Mouse (Mus musculus) heart, postnatal 10 days (tissue): ENCODE measurements around the gene Canx. TPM values are rescaled to one million over a fixed set of nuclear protein-coding genes. Genes with fewer than 3 reads are reported as not detected.
"Not testable (repeated sequence)": the region's sequence is repeated elsewhere in the genome, so short reads cannot be mapped to it uniquely, and the experiment has no call there.

Experiments used
- DNase-seq, 2 experiments: peaks; one replicate each; pipeline ENCODE4 v3.0.0; 2021
- intact Hi-C: fragments of 180-260 bp; cut with DNase I; formaldehyde crosslinking; loops from one replicate; pipeline ENCODE4 v1.15.1; 2025
- total RNA-seq, 2 experiments: library from RNA; stranded (reverse); gene quantifications; 2 replicates each; pipeline ENCODE4 v1.2.3; 2021

Gene Canx
- total RNA-seq, 2 experiments from 2014 or later = 270 to 302 TPM

DNA sequence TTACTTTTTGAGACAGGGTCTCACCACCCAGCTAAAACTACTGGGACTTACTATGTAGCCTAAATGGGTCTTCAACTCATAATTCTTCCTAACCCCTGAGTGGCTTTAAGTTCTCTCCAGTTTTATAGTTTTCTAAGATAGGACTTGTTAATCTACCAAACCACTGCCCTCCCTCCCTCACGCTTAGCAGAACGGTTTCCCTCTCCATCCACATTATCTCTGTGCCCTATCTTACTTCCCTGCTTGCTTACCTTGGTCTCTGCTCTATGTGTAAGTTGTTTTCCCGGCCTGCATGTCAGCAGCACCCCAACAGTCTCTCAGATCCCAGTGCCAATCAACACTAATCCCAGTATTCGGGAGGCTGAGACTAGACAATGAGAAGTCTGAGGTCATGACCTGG, 11.4 kb upstream of the Canx start:
- DNase-seq = no peak
- intact Hi-C loops = no loop called here

GRCm38 (mm10) chr11:50336126-50336525, 10.7 kb upstream of the Canx start:
- DNase-seq = no peak
- intact Hi-C loops = no loop called here

- intact Hi-C loops = no loop called here
- peak in 1 of 2 experiments; percentile 13 for DNase-seq
Measured at GRCm38 (mm10) chr11:50333181-50333580, 7.7 kb upstream of the Canx start.

- intact Hi-C loops = no loop called here
- DNase-seq = no peak
Measured at GRCm38 (mm10) chr11:50329378-50329777, 3.9 kb upstream of the Canx start.

- DNase-seq = no peak
- intact Hi-C loops = no loop called here
Measured at GRCm38 (mm10) chr11:50328075-50328625, 2.7 kb upstream of the Canx start.

GRCm38 (mm10) chr11:50326302-50326966, 961 bp upstream of the Canx start:
- intact Hi-C loops = no loop called here

DNA sequence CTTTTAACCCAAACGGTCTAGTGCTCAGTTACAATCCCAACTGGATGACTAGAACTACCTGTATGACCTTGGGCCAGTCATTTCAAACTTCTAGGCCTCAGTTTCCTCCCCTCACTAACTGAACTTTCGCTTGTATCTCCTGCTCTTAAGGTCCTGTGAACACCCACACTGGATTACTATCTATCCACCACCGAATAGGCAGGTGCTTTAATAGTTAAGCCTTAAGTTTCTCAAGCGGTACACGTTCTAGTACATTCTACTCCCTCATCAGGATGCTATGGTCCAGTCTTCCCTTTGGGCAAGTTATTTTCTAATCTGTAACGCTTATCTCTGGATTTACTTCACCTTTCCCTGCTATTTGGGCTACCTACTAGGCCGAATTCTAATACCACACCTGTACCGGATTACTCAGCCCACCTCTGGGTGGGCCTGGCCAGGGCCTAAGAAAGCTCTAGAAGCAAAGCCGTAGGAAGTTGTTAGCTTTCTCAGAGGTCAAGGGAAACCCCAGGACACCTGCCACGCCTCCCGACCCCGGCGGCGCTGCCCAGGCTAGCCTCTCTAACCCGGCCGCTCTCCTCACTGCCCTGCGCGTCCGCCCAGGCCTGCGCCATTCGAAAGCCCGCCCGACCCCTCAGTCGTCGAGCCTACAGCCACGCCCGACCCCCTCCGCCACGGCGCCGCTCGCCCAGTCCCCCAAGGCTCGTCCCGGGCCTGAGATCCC, 562 bp downstream of the Canx start:
- DNase-seq = no peak
- intact Hi-C loops = loop anchor here (5.0 kb wide), 1 partner anchor 37 kb away; no protein-coding TSS in a partner anchor

More at GRCm38 (mm10) chr11:50326302-50326966, 961 bp upstream of the Canx start:
- no peak for DNase-seq

GRCm38 (mm10) chr11:50323843-50324242, 1.6 kb downstream of the Canx start:
- intact Hi-C loops = loop anchor here (5.0 kb wide), 1 partner anchor 38 kb away; no protein-coding TSS in a partner anchor
- peak; percentile 4 for DNase-seq

DNA sequence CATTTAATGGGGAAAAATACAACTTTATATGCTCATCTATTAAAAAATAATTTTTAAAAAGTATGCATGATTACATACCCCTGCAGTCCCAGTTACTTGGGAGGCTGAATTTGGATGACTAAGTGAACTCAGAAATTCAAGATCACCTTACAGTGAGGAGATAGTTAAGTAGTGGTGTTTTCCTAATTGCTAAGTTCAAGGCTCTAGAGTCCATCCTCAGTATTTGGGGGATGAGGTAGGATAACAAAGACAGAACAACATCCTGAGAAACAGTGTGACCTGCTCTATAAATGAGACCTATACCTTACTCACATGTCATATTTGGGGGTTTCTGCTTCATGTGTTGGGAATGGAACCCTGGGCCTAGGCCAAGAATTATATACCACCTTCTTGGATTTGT, 3.1 kb downstream of the Canx start:
- intact Hi-C loops = loop anchor here (5.0 kb wide), 1 partner anchor 40 kb away; no protein-coding TSS in a partner anchor
- DNase-seq = no peak

- DNase-seq = no peak
Measured at GRCm38 (mm10) chr11:50321239-50321638, 4.2 kb downstream of the Canx start.

DNA sequence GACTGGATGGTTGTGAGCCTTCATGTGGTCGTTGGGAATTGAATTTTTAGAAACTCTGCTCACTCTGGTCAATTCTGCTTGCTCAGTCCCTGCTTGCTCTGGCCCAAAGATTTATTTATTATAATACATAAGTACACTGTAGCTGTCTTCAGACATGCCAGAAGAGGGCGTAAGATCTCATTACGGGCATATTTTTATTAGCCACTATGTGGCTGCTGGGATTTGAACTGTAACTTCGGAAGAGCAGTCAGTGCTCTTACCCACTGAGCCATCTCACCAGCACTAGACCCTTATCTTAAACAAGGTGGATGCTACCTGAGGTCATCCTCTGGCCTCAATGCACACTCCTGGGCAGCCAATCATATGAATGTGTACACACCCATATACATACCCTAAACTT, 6.1 kb downstream of the Canx start:
- intact Hi-C loops, DNase-seq: not testable (repeated sequence)

More at GRCm38 (mm10) chr11:50321239-50321638, 4.2 kb downstream of the Canx start:
- intact Hi-C loops = loop anchor here (5.0 kb wide), 1 partner anchor 41 kb away; no protein-coding TSS in a partner anchor

DNA sequence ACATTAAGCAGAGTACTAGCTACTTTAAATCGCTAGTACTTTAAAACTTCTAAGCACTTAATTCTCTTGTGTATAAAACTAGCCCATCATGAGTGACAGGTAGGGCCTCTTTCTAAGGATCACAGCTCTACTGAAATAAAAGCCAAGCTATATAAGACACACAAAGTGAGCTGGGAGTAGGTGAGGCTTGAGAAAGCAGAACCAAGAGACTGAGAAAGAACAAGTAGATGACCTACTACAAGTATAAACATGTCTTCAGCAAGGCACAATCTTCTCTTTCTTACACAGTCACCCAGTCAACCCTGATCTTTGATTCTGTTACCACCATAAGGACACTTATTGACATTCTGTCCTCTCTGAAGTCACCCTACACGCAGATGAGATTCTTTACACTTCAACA, 12.7 kb downstream of the Canx start:
- intact Hi-C loops = no loop called here
- DNase-seq = no peak

DNA sequence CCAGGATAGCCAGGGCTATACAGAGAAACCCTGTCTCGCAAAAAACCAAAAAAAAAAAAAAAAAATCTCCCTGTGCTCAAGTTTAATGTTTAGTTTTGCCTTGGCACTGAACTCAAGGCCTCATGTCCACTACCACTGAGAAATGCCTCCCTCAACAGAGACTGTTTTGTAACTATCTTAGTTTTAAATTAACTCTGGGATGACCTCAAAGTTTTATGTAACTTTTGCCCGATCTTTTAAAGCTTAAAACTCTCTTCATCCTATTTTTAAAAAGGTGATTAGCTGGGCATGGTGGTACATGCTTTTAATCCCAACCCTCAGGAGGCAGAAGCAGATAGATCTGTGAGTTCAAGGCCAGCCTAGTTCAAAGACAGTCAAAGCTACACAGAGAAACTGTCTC, 22.1 kb downstream of the Canx start:
- intact Hi-C loops = no loop called here
- no peak for DNase-seq

DNA sequence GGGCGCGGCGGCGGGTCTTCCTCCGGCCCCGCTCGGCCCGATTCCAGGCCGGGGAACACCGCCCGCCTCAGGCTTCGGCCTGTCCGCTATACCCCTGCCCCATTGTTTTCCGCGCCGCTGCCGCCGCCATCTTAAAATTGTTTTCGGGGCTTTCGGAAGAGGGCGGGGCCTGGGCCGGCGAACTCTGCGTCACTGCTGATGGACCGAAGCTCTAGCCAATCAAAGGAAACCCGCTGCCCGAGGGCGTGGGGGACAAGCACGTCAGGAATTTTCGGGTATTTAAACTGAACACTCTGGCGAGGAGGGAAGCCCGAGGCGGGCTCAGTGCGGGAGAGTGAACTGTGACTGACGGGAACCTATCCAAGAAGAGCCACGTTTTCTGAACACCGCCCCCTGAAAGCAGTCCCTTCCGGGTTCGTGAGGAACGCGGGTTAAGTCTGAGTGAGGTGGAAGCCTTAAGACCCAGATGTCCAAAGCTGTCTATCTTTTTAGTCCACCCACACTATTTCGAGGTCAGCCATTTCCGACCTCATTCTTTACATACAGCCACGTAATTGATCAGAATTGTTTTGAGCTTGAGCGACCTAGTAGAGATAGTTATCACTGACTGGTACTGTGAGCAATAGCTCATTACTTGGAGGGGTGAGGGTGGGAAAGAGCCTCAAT, 33.1 kb downstream of the Canx start, which contains the start of gene Maml1:
Maml1 (minus strand) TSS at position 122 of the 666 bp plus-strand sequence.
- intact Hi-C loops = loop anchor here (2.0 to 5.0 kb wide), 3 partner anchors 22 to 85 kb away; partner anchors contain the start of genes Hnrnph1 and Ltc4s

DNA sequence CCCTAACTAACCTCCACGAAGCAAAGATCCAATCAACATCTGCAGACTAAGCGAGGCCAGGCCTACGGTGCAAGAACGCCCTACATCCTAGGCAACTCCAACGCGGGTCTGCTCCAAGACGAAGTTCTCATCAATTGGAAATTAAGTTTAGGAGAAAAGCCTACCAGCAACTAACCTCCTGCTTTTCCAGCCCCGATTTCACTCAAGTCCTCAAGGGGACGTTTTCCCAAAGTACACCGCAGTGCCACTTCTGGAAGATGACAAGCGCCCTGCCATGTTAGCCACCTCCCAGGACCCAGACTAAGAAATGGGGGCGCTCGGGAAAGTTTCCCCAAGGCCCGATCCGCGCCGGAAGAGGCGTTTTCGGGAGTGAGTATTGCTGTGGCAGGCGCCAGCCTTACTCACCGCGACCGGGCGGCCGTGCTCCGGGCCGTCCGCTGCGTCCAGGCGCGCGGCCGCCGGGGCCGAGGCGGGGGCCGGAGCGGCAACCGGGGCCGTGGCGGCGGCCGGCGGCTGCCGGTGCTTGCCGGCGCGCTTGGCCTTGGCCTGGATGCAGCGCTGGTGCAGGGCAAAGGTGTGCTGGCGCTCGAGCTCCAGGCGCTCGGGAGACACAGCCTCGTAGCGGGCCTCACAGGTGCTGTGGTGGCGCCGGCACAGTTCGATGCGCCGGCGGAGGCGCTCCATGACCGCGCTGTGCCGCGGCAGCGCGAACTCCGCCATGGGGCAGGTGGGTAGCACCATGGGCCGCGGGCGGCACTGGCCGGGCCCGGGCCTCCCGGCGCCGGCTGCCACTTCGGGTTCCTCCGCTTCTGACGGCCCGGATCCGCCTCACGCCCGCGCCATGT, 33.9 kb downstream of the Canx start:
- intact Hi-C loops = loop anchor here (2.0 to 5.0 kb wide), 3 partner anchors 23 to 86 kb away; partner anchors contain the start of genes Hnrnph1 and Ltc4s
- DNase-seq = peak; percentile 67 to 71

More for the DNA sequence above, 33.1 kb downstream of the Canx start, which contains the start of gene Maml1:
- DNase-seq = peak; percentile 98 to 99

GRCm38 (mm10) chr11:50290486-50291225, 34.8 kb downstream of the Canx start:
- intact Hi-C loops = loop anchor here (5.0 kb wide), 2 partner anchors 53 to 87 kb away; partner anchors contain the start of genes Hnrnph1 and Ltc4s
- DNase-seq = no peak

DNA sequence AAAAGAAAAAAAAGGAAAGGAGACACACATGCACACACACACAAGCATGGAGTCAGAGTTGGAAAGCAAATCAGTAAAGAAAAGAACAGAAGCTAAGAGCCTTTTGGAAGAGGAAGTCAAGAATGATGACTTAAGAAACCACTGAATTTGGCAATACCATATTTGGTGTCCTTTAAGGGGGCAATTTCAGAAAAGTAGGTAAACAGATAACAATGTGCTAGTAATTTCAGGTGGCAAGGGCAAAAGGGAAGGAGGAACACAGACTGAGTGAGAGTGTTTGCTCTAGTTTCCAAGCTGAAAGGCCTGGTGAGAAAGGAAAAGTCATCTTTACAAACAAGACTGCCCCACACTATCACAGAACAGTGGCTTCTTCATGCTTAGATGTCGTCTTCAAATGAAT, 39.0 kb downstream of the Canx start:
- DNase-seq = no peak
- intact Hi-C loops = no loop called here

GRCm38 (mm10) chr11:50285696-50286095, 39.8 kb downstream of the Canx start:
- intact Hi-C loops = no loop called here
- DNase-seq = peak in 1 of 2 experiments; percentile 38

GRCm38 (mm10) chr11:50285263-50285662, 40.2 kb downstream of the Canx start:
- DNase-seq = no peak
- intact Hi-C loops = no loop called here
